Mouse (Mus musculus) CH12.LX (cell line): Measurements from ENCODE around the gene Dpyd. TPM values are rescaled to one million over a fixed set of nuclear protein-coding genes. Genes with fewer than 3 reads are reported as not detected.

Source experiments
- DNase-seq: peaks from one replicate; pipeline ENCODE4 v3.0.0-alpha.2; 2013; ENCODE audit errors: extremely low read depth
- H3K27ac ChIP-seq: 2 replicates; pipeline ENCODE4 v1.5.1; 2012; ENCODE audit warnings: low read depth, mild to moderate bottlenecking, control low read depth, moderate library complexity; ENCODE audit not compliant: insufficient read depth
- H3K27me3 ChIP-seq: replicated peaks from 2 replicates; pipeline ENCODE3; 2012; ENCODE audit warnings: inconsistent platforms
- H3K36me3 ChIP-seq, 2 experiments: replicated peaks in 1 of 2; 2 replicates each; pipeline versions ENCODE3 to v1.6.1; 2012; ENCODE audit warnings: inconsistent platforms in 1 of 2, low read length in 1 of 2, mild to moderate bottlenecking in 1 of 2, mixed read lengths in 1 of 2, moderate library complexity in 1 of 2; ENCODE audit not compliant: control insufficient read depth in 1 of 2, insufficient read depth in 1 of 2
- H3K4me1 ChIP-seq, 2 experiments: 2 replicates each; pipeline ENCODE4 v1.6.1; 2012; ENCODE audit warnings: inconsistent platforms in 1 of 2, moderate library complexity in 1 of 2; ENCODE audit not compliant: insufficient read depth in 2 of 2, control insufficient read depth in 1 of 2
- H3K4me2 ChIP-seq: 2 replicates; pipeline ENCODE4 v1.6.1; 2012; ENCODE audit warnings: low read depth, mild to moderate bottlenecking, control low read depth; ENCODE audit not compliant: poor library complexity, insufficient read depth, severe bottlenecking
- H3K4me3 ChIP-seq, 3 experiments: fragments of 150-350 bp in 1 of 3; sonication (generic) in 1 of 3; replicated peaks in 1 of 3; 2 replicates each; pipeline versions ENCODE3 to v1.5.1; 2011 to 2012; ENCODE audit warnings: low read depth in 2 of 3, low read length in 2 of 3, mild to moderate bottlenecking in 2 of 3, moderate library complexity in 2 of 3, control low read depth in 1 of 3, improper control_type of control experiment in 1 of 3, inconsistent platforms in 1 of 3, mixed read lengths in 1 of 3; ENCODE audit not compliant: poor library complexity in 1 of 3
- H3K79me2 ChIP-seq: replicated peaks from 2 replicates; pipeline ENCODE4 v1.6.1; 2012; ENCODE audit warnings: mild to moderate bottlenecking, moderate library complexity; ENCODE audit not compliant: control insufficient read depth, poor library complexity, insufficient read depth, severe bottlenecking; ENCODE audit errors: extremely low read depth
- H3K9ac ChIP-seq: 2 replicates; pipeline ENCODE4 v1.6.1; 2012; ENCODE audit warnings: low read depth, mild to moderate bottlenecking, control low read depth, moderate library complexity; ENCODE audit not compliant: insufficient read depth
- H3K9me3 ChIP-seq: replicated peaks from 2 replicates; pipeline ENCODE3; 2012; ENCODE audit warnings: low read length, inconsistent platforms, mixed read lengths
- BHLHE40 ChIP-seq: IDR thresholded peaks from 2 replicates; pipeline ENCODE4 v1.6.1; 2011; ENCODE audit warnings: mild to moderate bottlenecking, low read depth, low read length, improper control_type of control experiment
- EP300 ChIP-seq: IDR thresholded peaks from 2 replicates; pipeline ENCODE4 v1.6.1; 2011; ENCODE audit warnings: low read length, improper control_type of control experiment
- ETS1 ChIP-seq: conservative IDR thresholded peaks from 2 replicates; pipeline ENCODE4 v1.6.1; 2012; ENCODE audit warnings: low read depth, mild to moderate bottlenecking, inconsistent platforms, low read length, improper control_type of control experiment, moderate library complexity
- HCFC1 ChIP-seq: IDR thresholded peaks from 2 replicates; pipeline ENCODE4 v1.6.1; 2012; ENCODE audit warnings: low read depth, mild to moderate bottlenecking, inconsistent platforms, low read length, improper control_type of control experiment
- MAFK ChIP-seq: IDR thresholded peaks from 2 replicates; pipeline ENCODE4 v1.6.1; 2011; ENCODE audit warnings: low read length, improper control_type of control experiment; ENCODE audit not compliant: insufficient replicate concordance
- MAX ChIP-seq: IDR thresholded peaks from 2 replicates; pipeline ENCODE4 v1.6.1; 2011; ENCODE audit warnings: low read length, improper control_type of control experiment
- MEF2A ChIP-seq: IDR thresholded peaks from 2 replicates; pipeline ENCODE4 v1.6.1; 2014; ENCODE audit warnings: low read depth, mild to moderate bottlenecking, inconsistent platforms, low read length, improper control_type of control experiment, borderline replicate concordance
- MXI1 ChIP-seq: IDR thresholded peaks from 2 replicates; pipeline ENCODE4 v1.6.1; 2011; ENCODE audit warnings: mild to moderate bottlenecking, low read depth, low read length, improper control_type of control experiment
- NRF1 ChIP-seq: IDR thresholded peaks from 2 replicates; pipeline ENCODE4 v1.6.1; 2014; ENCODE audit warnings: low read depth, mild to moderate bottlenecking, inconsistent platforms, low read length, improper control_type of control experiment, moderate library complexity
- PAX5 ChIP-seq: IDR thresholded peaks from 2 replicates; pipeline ENCODE4 v1.6.1; 2012; ENCODE audit warnings: low read length, inconsistent platforms, mixed read lengths
- POLR2A ChIP-seq: IDR thresholded peaks from 2 replicates; pipeline ENCODE4 v1.6.1; 2011; ENCODE audit warnings: low read depth, mild to moderate bottlenecking, improper control_type of control experiment, low read length
- SMC3 ChIP-seq: IDR thresholded peaks from 2 replicates; pipeline ENCODE4 v1.6.1; 2011; ENCODE audit warnings: low read depth, low read length, improper control_type of control experiment
- TCF12 ChIP-seq: IDR thresholded peaks from 2 replicates; pipeline ENCODE4 v1.6.1; 2014; ENCODE audit warnings: low read depth, mild to moderate bottlenecking, inconsistent platforms, low read length, improper control_type of control experiment
- UBTF ChIP-seq: IDR thresholded peaks from 2 replicates; pipeline ENCODE4 v1.6.1; 2012; ENCODE audit warnings: low read depth, mild to moderate bottlenecking, inconsistent platforms, low read length, improper control_type of control experiment, moderate library complexity
- USF2 ChIP-seq: conservative IDR thresholded peaks from 2 replicates; pipeline ENCODE4 v1.6.1; 2011; ENCODE audit warnings: low read depth, low read length, improper control_type of control experiment
- ZC3H11A ChIP-seq: IDR thresholded peaks from 2 replicates; pipeline ENCODE4 v1.6.1; 2012; ENCODE audit warnings: low read depth, mild to moderate bottlenecking, inconsistent platforms, low read length, improper control_type of control experiment
- ZKSCAN1 ChIP-seq: IDR thresholded peaks from 2 replicates; pipeline ENCODE4 v1.6.1; 2012; ENCODE audit warnings: low read depth, inconsistent platforms, low read length, improper control_type of control experiment, borderline replicate concordance
- dilution Hi-C: fragments of 300-500 bp; cut with MboI; formaldehyde crosslinking; loops from 2 replicates; pipeline ENCODE4 v1.14.3; 2020; ENCODE audit warnings: low sequenced_read_pairs; ENCODE audit not compliant: extremely low pct_unique_long_range_greater_than_20kb, extremely low pct_ligation_motif_present
- in situ Hi-C: fragments of 300-500 bp; cut with MboI; formaldehyde crosslinking; loops from 3 replicates; pipeline ENCODE4 v1.14.3; 2019; ENCODE audit warnings: low sequenced_read_pairs, low pct_ligation_motif_present, low pct_unique_long_range_greater_than_20kb, mixed read lengths
- polyA plus RNA-seq: library from polyadenylated mRNA; unstranded; fragments of >175 nt; gene quantifications from 2 replicates; pipeline ENCODE4 v1.2.1, GENCODE M21; 2012; ENCODE audit warnings: low read depth; ENCODE audit not compliant: insufficient read length
- total RNA-seq, 2 experiments: library from RNA; depleted of rRNA; stranded (reverse); fragments of 300-350 nt in 1 of 2; fragments of >200 nt in 1 of 2; gene quantifications; 2 replicates each; pipeline ENCODE4 v1.2.3; 2012 to 2014

The Dpyd gene
- total and polyA plus RNA-seq, 3 experiments = not detected

DNA sequence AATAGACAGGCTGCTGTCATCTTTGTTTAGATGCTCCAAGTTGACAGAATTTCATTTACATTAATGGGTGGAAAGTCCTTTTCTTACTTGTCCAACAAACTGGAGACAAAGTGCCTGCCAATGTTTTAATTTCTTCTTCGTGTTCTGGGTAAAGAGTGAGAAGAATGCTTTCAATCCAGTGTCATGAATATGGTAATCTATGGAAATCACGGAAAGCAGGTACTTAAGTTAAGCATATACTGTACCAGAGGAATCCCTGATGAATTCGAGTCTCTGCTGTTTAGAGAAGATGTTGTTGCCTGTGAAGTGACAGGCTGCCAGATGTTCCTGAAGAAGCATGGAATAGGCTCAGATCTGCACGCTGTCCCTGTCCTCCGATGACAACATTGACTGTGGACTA is 835.3 kb downstream of the Dpyd start:
- Histone ChIP-seq H3K27ac (no peak overlapping the region), H3K79me2 (no peaks in the 10 kb centered on the region), H3K4me1 (no peaks in the 10 kb centered on the region), H3K27me3 (no peaks in the 10 kb centered on the region), H3K36me3 (no peaks in the 10 kb centered on the region), H3K9me3 (peaks cover 37% of the 10 kb centered on the region), H3K4me2 (no peak overlapping the region), H3K4me3 (no peak overlapping the region), H3K9ac (no peak overlapping the region)
- TF ChIP-seq HCFC1 (no peak), NRF1 (no peak), ETS1 (no peak), ZC3H11A (no peak), USF2 (no peak), BHLHE40 (no peak), SMC3 (no peak), MXI1 (no peak)
- no peak for DNase-seq
- in situ Hi-C loops (no loop called here), dilution Hi-C loops (no loop called here)

GRCm38 (mm10) chr3:119402836-119403728 is 841.2 kb downstream of the Dpyd start:
- H3K79me2 ChIP-seq = no peaks in the 10 kb centered on the region
- no peaks in the 10 kb centered on the region for H3K27me3 ChIP-seq
- dilution Hi-C loops (no loop called here), in situ Hi-C loops (no loop called here)
- no peak overlapping the region for H3K9ac ChIP-seq
- H3K4me1 ChIP-seq = no peaks in the 10 kb centered on the region
- no peak overlapping the region for H3K27ac ChIP-seq
- H3K4me3 ChIP-seq = no peak overlapping the region
- peaks cover 39% of the 10 kb centered on the region for H3K9me3 ChIP-seq
- H3K4me2 ChIP-seq = no peak overlapping the region
- no peak for TF ChIP-seq POLR2A
- no peak for TF ChIP-seq MXI1
- TF ChIP-seq ZKSCAN1 = no peak
- TF ChIP-seq PAX5 = no peak
- no peak for TF ChIP-seq MAFK
- no peak for TF ChIP-seq USF2
- TF ChIP-seq UBTF = no peak
- no peak for TF ChIP-seq HCFC1
- TF ChIP-seq EP300 = no peak
- TF ChIP-seq MAX = no peak
- no peak for TF ChIP-seq TCF12
- TF ChIP-seq MEF2A = no peak
- no peak for DNase-seq
- H3K36me3 ChIP-seq = no peaks in the 10 kb centered on the region
